Mouse (Mus musculus) cerebellum, adult 18-20 months (tissue): ENCODE measurements around the gene Rai2.

Source experiments
- DNase-seq, 2 experiments: peaks; one replicate each; pipeline ENCODE4 v3.0.0; 2021

Rai2 gene

DNA sequence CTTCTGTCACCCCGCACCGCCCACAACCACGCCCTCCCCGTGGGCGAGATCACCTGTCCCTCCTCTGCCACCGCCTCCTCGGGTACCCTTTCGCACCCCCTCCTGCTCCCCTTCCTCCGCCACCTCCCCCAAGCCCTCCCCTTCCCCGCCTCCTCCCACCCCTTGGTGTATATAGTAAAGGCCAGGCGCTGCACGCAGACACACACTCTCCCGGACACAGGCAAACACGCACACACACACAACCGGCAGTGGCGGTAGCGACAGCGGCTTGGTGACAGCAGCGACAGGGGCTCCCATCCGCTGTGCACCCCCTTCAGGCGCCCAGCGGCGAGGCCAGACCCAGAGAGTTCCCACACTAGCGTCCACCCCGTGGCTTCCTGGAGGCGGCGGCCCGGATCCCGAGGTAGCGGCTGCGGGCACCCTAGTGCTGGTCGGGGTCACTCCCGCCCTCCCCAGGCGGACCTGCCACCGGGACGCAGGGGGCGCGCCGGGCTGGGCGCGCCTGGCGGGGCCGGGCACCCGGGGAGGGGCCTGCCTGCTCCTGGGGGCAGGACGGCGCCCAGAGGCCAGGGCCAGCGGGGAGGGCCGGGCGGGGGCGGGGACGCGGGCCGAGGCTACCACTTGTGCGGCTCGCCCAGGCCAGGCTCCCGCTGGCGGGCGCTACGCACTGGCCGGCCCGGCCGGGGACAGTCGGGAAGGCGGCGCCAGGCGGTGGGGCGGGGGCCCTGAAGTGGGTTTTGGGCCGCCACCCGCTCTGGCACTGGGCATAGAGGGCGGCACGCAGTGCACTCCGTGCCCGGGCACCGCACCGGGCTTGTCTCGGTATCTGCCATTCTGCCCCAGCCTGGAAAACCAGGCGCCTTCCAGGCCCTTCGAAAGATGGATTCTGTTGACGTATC lies at the start of gene Rai2:
Gene Rai2 (plus strand): TSS at position 205 of the 899 bp plus-strand sequence.
- peak in 1 of 2 experiments; percentile 19 for DNase-seq

- no peak for DNase-seq
These were observed 27.5 kb upstream of the Rai2 start for GRCm38 (mm10) chrX:161689336-161689735.

DNA sequence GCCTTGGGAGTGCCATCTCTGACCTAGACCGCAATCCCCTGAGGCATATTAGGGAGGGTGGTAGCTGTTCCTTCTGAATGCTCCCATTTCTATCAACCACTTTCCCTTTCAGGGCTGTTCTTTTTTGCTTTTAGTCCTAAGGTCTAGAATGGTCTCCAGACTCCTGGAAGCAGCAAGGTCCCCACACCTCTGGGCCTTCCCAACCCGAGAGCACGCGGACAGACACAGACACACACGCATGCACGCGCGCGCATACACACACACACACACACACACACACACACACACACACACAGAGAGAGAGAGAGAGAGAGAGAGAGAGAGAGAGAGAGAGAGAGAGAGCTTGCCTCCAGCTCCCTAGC lies 385 bp upstream of the Rai2 start:
- no peak for DNase-seq

DNA sequence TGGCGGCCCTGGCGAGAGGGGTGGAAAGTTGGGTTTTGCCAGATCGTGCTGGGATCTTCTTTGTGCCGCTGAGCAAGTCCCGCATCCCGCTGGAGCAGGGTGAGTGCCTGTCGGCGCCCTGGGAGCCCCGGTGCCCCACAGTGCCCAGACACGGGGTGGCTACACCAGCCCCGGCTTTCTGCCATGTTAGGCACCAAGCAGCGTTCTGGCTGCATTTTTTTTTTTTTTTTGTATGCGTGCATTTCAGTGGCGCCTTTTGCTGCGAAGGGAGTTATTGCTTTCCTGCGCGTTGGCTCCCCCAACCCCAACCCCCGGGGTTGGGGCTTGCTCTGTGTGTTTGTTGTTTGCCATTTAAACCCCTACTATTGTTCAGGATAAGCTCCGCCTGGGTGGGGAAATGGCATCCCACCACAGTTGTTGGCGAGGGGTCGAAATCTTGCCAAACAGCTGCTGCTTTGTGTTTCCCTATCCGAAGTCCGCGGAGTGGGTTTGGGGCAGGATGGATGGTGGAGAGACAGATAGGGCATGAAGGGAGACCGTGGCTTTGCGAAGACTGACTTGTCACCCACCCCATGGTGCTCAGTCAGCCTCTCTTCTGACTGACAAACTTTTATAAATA lies 1.0 kb downstream of the Rai2 start:
- no peak for DNase-seq

DNA sequence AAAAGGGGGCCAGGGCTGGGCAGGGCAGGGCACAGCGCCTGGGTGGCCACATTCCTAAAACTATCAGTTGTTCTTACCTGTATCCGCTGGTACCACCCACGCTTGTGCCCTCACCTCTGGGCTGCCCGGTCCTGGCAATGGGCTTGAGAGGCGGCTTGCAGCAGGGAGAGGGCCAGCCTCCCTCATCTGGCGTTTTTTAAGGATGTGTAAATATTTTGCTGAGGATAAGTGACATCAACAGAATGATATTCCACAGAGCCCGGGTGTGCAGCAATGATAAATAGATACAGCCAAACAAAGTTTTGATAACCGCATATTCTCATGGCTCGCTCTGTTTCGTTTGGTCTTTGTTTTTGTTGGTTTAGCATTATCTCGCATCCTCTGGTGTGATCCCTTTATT lies 1.7 kb downstream of the Rai2 start:
- DNase-seq, result no peak

DNA sequence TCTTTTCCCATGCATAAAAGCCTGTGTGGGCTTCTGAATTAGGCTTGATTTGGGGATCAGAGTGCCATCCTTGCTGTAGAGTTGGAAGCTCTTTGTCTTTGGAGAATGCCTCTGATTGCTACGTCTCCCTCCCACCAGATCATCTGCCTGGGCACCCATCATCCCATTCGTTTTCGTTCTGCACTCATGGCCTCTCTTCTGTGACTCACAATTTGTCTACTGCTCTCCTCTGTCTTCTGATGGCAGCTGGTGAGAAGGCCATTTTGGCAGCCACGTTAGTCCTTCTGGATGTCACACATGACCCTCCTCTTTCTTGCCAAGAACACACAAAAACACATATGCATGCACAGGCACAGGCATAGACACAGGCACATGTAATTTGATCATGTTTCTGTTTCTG lies 4.2 kb downstream of the Rai2 start:
- no peak for DNase-seq

DNA sequence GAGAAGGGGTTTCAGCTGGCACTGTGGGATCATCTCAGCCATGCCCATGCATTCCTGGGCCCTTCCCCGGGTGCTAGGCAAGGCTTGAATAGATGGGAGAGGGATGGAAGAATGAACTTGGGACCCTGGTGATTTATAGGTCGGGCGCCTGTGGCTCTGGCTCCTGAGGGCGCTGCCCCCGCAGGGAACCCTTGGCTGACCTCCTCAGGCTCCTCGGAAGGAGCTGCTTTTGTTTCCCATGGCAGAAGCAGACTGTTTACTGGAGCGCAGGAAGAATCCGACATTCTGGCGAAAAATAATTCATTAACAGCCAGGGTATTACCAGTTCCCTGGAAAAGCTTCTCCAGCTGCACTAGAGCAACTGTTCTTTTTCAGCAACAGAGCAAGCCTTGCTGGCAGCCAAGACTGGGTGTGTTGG lies 6.5 kb downstream of the Rai2 start:
- no peak for DNase-seq

DNA sequence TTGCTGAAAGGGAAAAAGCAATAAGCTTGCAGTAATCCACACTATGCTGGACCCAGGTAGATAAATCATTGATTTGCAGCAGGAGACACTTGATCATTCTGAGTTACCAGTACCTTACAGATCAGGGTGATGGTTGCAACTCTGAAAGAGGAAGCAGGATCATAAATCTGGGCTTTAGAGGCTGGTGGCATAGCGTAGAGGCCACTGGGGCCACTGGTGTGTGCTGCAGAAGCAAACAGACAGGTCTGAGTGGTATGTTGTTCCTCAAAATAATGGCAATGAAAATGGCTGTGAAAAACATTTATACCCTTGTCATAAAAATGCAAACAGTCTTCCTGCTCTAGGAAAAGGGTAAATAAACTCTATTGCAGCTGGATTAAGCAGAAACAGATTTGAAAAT lies 9.4 kb downstream of the Rai2 start:
- DNase-seq, result no peak

GRCm38 (mm10) chrX:161728507-161728906 lies 11.6 kb downstream of the Rai2 start:
- no peak for DNase-seq

GRCm38 (mm10) chrX:161730026-161730425 lies 13.2 kb downstream of the Rai2 start:
- peak; percentile 43 to 58 for DNase-seq

GRCm38 (mm10) chrX:161731859-161732258 lies 15.0 kb downstream of the Rai2 start:
- peak; percentile 32 to 41 for DNase-seq

GRCm38 (mm10) chrX:161733581-161734309 lies 16.9 kb downstream of the Rai2 start:
- DNase-seq, result no peak

DNA sequence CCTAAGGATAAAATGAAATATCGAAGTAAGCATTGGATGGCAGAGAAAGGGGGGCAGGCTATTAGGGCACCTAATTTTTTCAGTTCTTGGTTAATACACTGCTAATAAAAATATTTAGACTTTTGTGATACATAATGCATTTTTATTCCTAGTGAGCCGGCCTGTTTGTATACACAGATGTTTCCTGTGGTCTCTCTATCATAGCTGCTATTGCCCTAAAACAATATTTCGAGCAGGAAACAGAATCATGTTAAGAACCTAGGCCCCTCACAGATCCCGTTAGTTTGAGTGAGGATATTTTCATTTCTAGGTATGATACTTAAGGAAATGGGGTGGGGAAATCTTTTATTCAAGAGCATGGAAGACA lies 17.4 kb downstream of the Rai2 start:
- DNase-seq, result no peak

DNA sequence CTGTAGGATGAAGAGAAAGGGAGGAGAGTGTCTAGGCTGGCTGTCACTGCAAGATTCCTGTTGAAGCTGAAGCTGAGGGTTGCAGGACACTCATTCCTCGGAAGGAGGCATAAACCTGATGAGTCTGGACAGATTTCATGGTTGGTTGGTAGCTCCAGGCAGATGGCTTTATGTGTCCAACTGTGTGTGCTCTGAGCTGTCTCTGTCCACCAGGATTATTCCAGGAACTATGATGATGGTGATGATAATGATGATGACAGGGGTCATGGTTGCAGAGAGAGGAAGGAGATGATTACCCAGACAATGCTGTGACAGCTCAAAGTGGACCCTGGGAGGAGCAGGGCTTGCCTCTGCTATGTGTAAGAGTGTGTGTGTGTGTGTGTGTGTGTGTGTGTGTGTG lies 22.5 kb downstream of the Rai2 start:
- DNase-seq, result no peak

DNA sequence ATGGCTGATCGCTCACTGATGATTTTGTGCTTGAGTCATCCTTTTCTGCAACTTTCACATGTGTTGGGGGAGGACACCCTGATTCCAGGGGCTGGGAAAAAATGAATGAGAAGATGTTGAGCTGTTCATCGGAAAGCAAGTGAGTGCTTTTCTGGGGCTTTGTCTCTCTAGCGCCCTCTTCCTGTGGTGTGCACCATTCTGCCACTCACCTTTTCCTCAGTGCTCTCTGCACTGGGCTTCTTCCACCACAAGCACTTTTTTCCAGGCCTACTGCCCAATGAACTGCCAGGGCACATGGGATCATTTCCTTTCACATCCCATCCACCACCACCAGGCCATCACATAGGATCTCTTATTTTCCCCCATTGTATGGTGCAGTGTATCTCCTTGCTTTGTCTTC lies 26.2 kb downstream of the Rai2 start:
- no peak for DNase-seq

DNA sequence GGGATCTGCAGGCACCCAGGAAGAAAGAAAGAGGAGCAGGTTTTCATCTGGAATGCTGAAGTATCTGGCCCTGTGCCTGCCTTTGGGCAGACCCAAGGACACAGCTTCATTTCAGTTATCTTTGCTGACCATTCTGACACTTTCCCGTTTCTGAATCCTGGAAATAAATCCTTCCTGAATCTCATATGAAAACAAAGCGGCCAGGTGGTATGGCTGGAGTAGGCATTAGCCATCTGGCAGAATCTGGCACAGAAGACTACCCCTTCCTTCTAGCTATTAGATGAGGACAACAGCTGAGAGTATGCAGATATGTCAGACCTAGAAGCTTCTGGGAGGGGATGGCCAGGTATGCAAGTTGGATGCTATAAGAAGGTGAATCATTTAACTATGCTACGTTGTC lies 28.4 kb downstream of the Rai2 start:
- DNase-seq, result peak; percentile 26 to 32

DNA sequence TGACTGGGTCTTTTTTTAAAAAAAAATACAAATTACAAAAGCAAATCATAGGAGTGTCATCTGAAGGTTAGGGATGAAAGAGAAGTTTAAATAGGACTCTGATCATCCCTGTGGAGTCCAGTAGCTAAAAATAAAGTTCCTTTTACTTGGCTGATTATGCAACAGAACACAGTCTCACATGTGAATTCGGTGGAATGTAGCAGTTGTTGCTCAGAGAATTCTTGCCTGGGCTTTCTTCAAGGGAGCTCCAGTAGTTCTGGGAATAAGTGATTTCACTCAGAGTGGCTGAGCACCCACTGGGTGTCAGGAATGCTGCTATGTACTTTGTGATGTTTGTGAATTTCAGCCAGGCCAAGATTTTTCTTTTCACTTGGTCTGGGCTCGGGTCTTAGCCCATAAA lies 30.5 kb downstream of the Rai2 start:
- DNase-seq, result no peak

DNA sequence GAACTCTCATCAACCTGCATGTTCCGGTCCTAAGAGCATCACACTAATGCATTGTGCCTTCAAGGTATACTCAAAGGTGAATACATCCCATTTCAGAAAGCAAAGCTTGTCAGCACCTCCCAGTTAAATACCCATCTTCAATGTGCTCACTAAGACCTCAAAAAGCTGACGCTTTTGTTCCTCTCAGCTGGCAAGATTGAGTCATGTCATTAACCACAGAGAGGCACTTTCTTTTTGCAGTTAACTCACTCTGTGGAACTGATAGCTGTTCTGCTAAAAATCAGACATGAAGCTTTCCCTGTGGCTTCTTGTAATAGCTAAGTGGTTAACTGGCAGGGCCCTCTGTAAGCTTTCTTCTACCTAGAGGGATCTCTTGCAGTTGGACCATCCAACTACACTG lies 36.6 kb downstream of the Rai2 start:
- DNase-seq, result no peak

DNA sequence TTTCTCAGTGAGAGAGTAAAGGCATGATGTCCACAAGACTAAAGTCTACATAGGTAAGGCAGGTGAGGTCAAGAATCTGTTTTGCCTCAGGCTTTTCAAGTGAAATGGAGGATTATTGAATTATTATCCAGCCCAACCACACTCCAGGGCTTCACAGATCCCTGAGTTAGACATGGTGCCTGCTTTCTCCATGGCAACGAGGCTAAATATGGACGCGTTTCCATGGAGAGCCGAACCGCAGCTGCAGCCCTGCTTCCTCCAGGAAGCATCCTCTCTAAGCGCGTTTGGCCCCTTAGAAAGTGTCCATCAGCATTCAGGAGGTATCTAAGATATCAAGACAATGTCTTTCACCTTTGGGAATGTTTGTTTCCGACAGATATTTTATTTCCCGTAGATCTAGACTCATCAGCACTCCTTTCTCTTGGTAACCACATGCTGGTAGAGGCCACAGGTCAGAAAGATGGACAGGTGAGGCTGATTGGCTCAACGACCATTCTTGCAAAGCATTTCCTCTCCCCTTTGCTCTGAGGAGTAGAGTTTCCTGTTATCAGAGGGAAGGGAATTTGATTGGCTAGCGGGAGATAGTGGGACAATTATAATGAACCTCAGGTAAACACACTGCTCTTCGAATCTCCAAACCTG lies 59.6 kb downstream of the Rai2 start:
- DNase-seq, result no peak

DNA sequence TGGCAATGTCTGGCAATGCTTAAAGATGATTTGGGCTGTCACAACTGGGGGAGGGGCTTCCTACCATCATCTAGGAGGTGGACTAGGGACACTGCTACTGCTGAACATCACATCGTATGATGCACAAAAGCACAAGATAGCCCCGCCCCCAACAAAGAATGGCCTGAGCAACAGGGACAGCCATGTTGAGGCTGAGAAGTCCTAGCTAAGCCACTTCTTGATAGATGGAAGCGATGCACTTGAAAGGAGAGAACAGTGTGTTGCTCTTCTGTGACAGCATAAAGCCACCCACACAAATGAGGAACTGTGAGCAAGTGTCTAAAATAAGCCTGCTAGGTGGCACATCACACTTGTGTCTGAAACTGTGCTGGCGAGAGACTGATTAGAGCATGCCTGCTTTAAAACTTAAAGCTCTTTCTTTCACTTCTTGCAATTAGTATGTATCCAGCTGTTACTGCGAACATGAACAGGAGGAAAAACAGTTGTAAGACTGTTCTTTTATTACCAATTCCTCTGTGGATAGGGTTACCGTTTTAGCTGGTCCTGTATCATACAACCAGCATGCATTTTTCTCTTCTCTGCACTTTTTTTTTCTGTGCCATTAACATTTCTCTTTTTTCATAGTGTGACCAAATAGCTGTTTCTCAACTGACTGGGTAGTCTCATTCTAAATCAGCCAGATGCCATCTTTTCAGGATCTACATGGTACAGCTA lies 63.6 kb downstream of the Rai2 start:
- DNase-seq, result no peak

DNA sequence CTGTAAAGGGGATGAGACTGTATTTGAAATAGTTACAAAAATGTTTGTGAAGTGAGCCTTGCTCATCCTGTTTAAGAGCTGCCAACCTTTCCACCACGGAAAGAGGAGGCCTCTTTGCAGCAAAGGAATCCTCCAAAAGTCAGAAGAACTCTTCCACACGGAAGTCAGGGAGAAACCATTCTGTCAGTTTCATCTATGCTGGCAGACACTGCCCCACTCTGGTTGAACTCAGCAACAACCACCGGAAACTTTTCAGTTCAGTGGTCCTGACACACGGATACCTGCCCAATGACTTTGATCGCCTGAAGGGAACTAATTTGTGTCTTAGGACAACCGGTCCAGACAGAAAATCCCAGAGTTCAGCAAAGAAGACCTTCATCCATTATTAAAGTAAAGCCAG lies 73.3 kb downstream of the Rai2 start:
- peak; percentile 2 to 5 for DNase-seq

- DNase-seq, result peak; percentile 4 to 36
These were observed 109.3 kb downstream of the Rai2 start for GRCm38 (mm10) chrX:161826186-161826585.
